Mouse (Mus musculus) spleen, adult 2 months (tissue): ENCODE measurements around the gene Pla2g1b.

ENCODE experiments used
- CTCF ChIP-seq: fragments of 200-500 bp; IDR thresholded peaks from 2 replicates; pipeline ENCODE4 v1.5.1; 2011; ENCODE audit warnings: mild to moderate bottlenecking, inconsistent platforms; ENCODE audit not compliant: insufficient read depth, insufficient read length, insufficient replicate concordance; ENCODE audit errors: extremely low read depth
- POLR2A ChIP-seq: fragments of 200-500 bp; IDR thresholded peaks from 2 replicates; pipeline ENCODE4 v1.6.1; 2011; ENCODE audit warnings: low read depth, low read length, inconsistent platforms

DNA sequence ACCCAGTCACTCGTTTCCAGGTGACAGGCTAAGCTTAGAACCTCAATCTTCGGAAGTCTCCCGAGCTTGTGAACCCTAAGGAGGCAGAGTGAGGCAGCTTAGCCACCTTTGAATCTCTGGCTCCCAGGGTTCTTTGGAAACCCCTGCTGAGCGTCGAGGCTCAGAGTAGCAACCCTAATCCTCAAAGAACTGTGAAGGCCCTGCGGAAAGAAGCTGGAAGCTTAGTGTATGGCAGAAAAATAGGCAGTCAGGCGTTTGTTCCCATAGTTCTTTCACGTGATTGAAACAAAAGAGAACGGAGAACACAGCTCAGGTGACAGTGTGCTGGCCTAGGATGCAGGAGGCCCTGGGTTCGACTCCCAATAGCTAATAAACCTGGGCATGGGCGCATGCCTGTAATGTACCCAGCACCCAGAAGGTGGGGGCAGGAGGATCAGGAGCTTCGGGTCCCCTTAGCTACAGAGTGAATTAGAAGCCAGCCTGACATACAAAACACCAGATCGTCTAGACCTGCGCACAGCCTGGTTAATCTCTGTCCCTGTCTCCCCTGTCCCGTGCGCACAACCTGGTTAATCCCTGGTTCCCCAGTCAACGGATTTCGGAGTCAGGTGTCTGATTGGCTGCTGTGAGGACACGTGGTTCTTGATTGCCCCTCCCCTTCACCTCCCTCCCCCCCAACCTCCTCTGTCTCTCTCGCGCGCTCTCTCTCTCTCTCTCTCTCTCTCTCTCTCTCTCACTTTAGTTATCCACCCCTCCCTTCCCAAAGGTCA is 9.5 kb downstream of the Pla2g1b start:
- TF ChIP-seq CTCF (no peak), POLR2A (no peak)
